Mouse (Mus musculus) fat pad, adult 2 months (tissue): ENCODE measurements around the gene Snx11.
"Not testable (repeated sequence)": the region's sequence is repeated elsewhere in the genome, so short reads cannot be mapped to it uniquely, and the experiment has no call there.

Experiments used
- DNase-seq: peaks from one replicate; pipeline ENCODE4 v3.0.0-alpha.2; 2011; ENCODE audit warnings: low read depth, low spot score; ENCODE audit errors: extremely low read depth

The Snx11 gene

DNA sequence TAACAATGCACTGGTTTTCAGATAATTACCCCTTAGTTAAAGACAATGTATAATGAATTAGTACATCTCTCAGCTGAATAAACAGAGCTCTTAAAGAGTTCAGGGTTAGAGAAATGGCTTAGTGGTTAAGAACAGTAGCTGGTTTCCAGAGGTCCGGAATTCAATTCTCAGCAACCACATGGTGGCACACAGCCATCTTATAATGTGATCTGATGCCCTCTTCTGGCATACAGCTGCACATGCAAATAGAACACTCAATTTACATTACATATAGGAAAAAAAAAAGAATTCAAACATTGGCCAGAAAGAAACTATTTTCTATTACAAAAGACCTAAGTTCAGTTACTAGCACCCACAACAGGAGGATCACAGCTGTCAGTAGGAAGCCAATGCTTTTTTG, 19.2 kb upstream of the Snx11 start:
- no peak for DNase-seq

DNA sequence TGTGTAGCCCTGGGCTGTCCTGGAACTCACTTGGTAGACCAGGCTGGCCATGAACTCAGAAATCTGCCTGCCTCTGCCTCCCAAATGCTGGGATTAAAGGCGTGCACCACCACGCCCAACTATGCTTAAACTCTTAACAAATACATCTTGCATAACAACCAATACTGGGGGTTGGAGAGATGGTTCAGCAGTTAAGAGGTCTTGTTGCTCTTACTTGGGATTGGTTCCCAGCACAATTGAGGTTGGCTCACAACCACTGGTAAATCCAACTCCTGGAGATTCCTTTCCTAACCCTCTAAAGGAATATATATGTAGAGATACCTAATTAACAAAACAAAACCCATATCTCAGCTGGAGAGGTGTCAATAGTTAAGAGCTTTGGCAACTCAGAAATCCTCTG, 18.7 kb upstream of the Snx11 start:
- DNase-seq: no peak

DNA sequence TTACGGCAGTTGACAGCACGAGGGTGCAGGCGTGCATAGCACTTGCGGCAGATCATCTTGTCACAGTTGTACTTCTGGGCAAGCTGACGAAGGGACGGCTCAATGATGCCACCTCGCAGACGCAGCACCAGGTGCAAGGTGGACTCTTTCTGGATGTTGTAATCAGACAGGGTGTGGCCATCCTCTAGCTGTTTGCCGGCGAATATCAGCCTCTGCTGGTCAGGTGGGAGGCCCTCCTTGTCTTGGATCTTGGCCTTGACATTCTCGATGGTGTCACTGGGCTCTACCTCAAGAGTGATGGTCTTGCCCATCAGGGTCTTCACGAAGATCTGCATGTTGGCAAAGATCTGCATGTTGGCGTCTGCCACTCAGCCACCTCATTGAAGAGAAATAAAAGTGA, 18.1 kb upstream of the Snx11 start:
- no peak for DNase-seq

DNA sequence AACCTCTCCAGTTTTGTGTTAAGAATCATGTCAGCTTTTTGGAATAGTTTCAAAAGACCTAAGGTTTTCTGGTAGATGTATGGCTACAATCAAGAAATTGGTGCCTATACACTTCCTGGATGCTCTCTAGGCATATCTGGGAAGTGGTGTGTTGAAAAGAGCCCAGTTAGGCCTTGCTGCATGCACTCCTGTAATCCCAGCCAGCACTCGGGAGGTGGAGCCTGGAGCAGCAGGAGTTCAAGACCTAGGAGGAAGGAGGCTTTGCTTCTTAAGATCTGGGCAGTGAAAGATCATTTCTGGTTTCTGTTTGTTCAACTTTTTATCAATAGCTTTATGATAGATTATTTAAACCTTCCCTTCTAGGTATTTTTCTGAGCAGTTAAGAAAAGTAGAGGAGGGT, 13.3 kb upstream of the Snx11 start:
- no peak for DNase-seq

DNA sequence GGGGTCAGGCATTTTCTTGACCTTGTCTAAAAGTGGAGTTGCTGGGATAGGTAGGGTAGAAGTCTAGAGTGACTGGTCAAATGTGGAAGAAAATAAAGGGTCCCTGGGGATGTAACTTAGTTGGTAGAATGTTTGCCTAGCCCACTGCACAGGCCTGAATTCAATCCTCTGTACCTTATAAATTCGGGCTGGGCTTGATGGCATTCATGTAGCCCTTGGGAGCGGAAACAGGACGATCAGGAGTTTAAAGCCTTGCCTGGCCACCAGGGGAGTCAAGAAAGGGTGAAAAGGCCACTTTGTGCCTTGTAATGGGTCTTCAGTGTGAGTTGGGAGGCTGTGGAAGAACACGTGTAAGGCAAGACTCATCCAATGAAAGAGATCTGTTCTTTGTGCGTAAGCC, 12.6 kb upstream of the Snx11 start:
- DNase-seq: no peak

DNA sequence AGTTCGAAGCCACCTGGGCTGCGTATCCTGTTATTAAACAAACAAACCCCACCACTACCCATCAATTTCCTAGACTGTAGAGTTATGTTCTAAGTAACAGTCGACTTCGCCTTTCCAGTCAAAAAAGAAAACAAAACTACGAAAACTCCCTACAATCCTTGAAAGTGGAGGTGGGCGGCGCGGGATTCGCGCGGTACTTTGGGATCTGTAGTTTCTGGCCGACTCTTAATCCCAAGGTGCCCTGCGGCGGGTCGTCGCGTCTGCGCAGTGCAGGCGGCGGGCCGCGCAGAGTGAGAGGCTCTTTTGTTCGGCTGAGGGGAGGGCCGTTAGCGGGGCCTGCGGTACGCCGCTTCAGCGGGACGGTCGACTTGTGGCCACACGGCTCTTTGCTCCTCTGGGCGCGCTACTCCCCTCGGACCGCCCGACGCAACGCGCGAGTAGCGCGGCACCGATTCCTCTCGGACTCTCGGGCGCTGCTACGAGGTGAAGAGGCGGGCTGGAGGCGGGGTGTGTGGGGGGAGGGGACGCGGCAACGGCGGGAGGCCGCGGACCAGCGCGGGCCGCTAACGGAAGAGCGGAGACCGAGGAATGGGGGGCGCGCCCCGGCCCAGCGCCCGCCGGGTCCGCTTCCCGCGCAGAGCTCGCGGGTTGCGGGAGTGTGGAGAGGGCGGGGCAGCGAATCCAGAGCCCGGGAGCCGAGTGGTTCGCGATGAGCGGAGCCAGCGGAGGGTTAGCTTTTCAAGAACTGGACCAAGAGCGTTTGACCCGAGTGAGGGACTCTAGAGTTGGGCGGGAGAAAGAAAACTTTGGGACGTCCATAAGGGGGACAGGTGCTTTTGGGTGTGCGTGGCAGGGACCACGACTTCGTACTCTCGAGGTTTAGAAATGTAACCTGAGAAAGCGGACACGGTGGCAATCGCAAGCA, 11.8 kb upstream of the Snx11 start, which contains the start of gene Cbx1:
Gene Cbx1 (plus strand): TSS at position 257 of the 925 bp plus-strand sequence.
- no peak for DNase-seq

DNA sequence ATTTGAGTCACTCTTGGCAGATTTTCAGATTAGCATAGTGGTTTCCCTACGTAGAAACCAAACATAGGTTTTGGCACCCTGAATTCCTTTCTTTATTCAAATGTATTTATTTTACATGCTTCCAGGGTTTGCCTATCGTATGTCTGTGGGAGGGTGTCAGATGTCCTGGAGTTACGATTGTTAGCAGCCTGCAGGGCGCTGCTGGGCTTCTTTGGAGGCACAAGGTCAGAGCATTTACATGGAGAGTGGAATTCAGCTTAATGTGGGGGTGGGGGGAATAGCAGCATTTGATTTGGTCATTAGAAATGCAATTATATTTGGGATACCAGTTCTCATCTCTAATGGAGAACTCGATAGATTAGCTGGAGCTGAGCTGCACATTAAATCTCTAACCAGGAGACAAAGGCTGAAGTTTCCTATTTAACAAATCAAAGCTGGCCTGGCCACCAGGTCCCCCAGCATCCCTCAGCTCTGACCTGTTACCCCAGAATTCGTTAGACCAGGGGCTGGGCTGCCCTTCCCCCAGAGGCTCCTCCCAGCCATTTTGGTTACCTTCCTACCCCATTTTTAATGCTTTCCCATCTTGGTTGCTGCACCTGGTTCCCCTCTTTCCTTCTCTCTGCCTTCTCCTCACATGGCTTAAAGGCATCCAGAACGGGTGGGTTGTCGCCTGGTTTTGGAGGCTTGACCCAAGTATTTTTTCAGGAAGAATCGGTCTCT, 9.5 kb upstream of the Snx11 start:
- no peak for DNase-seq

DNA sequence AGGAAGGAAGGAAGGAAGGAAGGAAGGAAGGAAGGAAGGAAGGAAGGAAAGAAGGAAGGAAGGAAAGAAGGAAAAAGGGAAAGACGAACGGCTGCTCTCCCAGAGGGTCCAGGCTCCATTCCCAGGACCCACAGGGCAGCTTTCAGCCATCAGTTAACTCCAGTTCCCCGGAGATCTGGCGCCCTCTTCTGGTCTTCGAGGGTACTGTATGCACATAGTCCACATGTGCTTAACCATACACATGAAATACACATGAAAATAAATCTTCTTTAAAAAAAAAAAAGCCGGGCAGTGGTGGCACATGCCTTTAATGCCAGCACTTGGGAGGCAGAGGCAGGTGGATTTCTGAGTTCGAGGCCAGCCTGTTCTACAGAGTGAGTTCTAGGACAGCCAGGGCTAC, 7.5 kb upstream of the Snx11 start:
- DNase-seq: not testable (repeated sequence)

DNA sequence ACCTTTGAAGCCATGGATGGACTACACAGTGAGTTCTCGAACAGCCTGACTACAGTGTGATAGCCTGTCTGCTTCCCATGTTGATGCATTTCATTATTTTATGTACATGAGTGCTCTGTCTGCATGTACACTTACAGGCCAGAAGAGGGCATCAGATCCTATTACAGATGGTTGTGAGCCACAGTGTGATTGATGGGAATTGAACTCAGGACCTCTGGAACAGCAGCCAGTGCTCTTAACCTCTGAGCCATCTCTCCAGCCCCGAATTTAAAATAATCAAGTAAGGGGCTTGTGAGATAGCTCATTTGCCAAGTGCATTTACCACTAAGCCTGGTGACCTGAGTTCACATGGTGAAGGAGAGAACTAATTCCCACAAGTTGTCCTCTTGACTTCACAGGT, 4.1 kb upstream of the Snx11 start:
- no peak for DNase-seq

DNA sequence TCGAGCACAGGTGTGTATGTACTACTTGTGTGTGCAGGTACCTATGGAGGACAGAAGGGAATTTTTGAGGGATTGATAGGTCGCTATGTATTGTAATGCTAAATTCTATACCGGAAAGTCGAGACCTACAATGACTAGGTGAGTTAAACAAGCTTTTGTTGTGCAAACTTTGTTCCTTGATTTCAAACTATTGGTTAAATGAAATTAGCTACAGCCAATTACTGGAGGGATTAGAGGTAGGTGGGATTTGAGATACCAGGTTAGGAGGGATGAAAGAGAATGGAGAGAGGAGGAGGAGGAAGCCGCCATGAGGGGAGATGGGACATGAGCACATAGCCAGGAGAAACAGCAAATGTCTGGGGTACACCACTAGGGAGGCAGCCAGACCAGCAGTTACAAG, 2.9 kb upstream of the Snx11 start:
- no peak for DNase-seq

DNA sequence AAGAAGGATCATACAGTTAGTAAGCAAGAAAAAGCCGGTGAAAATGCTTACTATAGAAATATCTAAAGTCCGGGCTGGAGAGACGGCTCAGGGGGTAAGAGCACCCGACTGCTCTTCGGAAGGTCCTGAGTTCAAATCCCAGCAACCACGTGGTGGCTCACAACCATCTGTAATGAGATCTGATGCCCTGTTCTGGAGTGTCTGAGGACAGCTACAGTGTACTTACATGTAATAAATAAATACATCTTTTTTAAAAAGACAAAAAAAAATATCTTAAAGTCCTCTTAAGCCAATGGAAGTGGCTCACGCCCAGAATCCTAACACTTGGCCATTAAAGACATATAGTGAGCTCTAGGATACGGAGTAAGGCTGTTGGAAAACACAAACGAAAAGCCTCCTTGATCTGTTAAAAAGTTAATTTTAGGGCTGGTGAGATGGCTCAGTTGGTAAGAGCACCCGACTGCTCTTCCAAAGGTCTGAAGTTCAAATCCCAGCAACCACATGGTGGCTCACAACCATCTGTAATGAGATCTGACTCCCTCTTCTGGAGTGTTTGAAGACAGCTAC, 785 bp upstream of the Snx11 start:
- not testable (repeated sequence) for DNase-seq

DNA sequence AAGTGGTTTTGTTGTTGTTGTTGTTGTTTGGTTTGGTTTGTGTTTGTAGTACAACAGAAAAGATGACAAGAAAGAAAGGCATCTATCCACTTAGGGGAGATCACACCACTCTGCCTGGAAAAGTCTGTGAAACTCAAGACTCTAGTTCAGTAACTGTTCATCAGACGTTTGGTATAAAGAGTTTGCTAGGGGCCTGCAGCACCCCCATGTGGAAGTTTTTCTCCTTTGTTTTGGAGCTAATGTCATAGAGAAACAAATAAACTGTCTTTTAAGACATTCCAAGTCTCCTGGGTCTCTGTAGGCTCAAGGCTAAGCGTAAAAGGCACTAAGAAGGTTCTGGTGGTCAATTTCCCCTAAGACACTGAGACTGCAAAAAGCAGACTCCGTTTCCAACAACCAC, 1.3 kb downstream of the Snx11 start:
- DNase-seq: no peak

DNA sequence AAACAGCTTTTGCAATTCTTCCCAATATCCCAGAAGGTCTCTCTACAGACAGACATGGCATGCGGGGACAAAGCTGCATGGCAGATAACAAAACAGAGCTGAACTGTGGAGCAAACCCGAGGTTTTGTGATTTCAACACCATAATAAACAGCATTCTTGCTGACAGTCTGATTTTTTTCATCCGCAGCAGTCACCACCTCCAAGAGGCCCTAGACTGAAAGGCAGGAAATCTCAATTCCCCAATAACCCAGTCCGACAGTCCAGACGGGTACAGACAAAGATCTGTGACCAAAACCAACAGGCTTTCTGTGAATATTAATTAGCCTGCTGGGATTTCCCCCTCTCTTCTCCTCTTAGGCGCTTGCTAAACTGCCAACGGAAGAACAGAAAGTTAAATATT, 1.7 kb downstream of the Snx11 start:
- no peak for DNase-seq

DNA sequence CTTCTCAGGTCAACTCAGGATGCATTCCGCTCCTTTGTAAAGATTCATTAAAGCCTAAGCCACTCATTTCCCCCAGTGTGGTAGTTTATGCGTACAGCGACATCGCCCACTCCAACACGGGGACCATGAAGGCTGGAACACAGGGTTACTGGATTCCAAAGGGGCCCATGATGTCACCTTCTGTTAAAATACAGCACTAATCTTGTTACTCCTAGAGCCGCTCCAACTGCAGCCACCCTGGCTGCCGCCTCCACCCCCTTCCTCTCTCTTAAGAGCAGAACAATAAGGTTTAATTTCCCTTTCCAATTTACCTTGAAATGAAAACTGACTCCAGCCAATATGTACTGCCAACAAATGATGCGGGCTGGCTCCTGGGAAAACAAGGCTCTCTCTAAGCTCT, 2.3 kb downstream of the Snx11 start:
- DNase-seq: no peak

DNA sequence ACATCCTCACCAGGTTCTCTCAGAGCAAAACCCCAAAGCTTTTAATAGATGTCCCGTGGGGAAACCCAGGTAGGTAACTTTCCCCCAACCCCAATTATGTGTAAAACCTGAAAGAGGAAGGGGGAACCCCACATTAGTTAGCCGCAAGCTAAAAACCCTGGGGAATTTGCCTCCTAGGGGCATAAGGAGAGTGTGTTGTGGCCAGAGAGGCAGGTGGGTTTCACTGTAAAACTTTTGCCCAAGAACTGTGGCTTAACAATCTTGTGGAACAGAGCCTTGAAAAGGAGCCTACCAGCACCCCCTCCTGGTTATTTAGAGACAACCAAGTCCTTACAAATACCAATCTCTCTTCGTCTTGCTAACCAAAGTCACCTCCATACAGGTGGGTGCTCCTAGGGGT, 2.8 kb downstream of the Snx11 start:
- no peak for DNase-seq

DNA sequence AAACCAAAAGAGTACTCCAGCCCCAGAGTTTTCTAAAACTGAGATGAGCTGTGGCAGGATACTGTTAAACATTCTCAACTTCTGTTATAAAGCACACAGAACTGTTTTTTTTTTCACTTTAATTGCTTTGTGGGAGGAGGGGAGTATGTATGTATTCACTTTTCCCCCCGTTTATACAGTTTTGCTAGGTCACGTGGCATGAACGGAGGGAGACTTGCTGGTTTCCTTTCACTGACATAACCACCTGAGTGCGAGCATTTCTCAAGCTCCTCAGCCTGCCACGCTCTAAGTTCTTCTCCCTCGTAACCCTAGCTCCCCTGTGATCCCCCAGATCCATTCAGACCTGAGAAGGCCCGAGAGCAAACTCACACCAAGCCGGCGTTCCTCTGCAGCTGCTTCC, 4.9 kb downstream of the Snx11 start:
- DNase-seq: no peak

DNA sequence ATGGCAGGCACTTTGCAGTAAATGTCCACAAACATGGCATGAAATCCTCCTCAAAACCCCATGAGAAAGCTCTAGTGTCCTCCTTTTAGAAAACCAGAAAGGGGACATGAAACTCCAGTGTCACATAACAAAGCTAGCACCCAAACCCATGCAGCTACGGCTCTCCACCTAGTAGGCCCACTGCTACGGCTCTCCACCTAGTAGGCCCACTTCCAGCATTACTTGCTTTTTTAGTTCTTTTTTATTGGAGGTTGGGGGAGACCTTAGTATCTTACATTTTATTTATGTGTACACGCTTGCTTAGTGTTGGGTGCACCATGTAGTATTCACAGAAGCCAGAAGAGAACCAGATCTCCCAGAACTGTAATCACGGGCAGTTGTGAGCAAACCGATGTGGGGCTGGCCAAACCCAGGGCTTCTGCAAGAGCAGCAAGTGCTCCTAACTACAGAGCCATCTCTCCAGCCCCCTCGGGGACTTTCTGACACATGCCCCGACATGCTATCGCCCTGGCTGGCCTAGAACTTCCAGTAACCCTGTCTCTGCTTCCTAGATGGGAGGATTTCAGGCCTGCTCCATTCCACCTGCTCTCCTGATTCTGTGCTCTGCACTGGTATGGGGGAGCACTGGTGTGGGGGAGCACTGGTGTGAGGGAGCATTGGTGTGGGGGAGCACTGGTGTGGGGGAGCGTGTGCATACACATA, 5.9 kb downstream of the Snx11 start:
- DNase-seq: no peak

DNA sequence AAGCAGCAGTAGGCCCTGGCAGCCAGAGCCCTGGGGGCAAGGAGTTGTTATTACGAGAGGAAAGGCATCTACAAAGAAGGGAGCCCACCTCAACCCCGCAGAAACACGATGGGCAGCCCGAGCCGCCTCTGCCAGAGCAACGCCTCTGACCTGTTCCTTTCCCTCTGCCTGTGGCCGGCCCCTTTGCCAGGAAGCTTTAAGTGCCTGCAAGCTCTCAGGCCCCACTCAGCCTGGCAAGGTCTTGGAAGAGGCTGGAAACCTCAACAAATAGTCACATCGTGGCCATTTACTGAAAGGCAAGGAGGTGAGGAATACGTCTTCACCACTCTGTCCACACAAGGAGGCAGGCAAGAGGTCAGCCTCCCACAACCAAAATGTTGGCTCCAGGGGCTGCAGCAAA, 9.1 kb downstream of the Snx11 start:
- no peak for DNase-seq

DNA sequence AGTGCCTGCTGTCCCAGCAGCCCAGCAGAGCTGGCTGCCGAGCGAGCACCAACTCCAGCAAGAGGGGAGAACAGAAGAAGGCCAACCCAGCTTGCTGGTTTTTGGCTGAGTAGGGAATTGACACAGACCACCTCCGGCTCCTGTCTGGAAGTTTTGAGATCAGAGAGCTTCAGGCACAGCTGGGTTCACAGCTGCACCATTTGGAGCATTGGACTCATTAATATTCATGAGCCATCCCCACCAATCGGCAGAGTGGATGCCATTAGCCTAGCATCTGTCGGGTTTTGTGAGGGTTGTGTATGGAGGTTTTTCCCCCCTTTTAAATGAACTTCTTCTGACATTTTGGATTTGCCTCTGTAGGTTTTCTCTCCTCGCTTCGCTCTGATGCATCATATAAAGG, 10.3 kb downstream of the Snx11 start:
- no peak for DNase-seq

DNA sequence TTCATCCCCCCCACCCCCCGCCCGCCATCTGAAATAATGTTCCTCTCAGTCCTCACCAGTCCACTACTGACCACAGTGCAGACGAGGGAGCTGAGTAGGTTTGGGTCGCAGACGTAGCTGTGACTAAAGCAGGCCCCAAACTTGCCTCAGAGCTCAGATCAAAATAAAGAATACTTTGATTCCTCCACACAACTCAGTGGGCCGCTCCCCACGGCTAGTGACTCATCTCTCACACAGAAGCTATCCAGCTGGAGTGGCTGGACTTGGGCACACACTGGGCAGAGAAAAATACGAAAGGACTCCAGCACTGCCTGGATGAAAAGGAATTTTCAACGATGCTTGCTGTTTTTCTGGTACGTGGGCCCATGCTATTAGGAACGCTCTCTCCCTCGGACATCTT, 10.8 kb downstream of the Snx11 start:
- no peak for DNase-seq

DNA sequence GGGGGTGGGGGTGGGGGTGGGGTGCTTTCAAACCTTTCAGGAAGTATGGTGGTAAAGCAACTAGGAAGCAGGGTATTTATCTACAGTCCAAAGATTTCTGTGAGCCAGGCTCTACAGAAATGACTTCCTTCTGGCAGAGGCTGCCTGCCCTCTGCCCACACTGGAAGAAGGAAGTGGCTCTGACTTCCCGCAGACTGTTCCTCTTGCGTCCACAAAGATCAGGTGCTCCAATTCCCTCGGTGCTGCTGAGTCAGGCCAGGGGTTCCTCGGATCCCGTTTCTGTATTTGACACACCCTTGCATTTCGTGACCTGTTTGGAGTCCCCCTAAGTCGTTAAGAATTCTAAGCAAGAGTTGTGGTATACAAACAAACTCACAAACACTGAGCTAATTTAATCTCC, 11.7 kb downstream of the Snx11 start:
- no peak for DNase-seq
